Mouse (Mus musculus): ENCODE results near the gene Rbms3. TPM values are rescaled to one million over a fixed set of nuclear protein-coding genes. Genes with fewer than 3 reads are reported as not detected.

Rbms3 gene
- total and polyA plus RNA-seq, 3 experiments: not detected

DNA sequence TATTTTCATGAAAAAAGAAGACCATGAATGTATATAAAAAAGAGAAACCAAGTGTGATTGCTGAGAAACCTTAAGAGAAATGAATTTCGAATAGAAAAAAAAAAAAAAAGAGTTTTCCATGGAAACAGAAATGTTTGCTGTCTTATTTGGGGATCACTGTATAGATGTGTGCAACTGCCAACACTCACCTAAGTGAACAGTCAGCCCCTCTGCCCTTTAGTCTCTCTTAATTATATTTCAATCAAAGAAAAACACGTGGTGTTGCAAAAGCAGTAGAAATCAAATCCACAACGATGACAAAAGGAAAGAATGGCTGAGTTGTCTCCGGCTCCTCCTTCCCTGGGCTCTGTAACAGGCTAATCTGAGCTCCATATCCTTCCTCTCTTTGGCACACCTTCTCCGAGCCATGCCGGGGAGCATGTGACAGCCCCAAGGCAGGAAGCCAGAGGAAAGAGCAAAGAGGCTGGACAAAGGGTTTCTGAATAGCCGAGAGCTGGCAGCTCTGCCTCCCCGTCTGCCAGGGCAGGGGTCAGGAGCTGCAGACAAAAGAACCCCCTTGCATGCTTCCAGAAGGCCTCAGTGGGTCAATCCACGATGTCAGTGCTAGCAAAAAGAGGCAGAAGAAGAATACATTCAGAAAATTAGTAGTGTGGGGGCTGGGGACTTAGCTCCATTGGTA is 272.8 kb downstream of the Rbms3 start:
- Histone ChIP-seq H3K36me3 (replicated peaks in 1 of 2; ENCODE audit: control insufficient read depth in 1 of 2, insufficient read depth in 1 of 2, low read length in 1 of 2) (no peaks in the 10 kb centered on the region), H3K4me3 (replicated peaks in 1 of 3; ENCODE audit: low read depth in 2 of 3, low read length in 2 of 3, poor library complexity in 1 of 3) (no peak overlapping the region), H3K4me1 (ENCODE audit: control insufficient read depth in 1 of 2, insufficient read depth in 2 of 2) (no peaks in the 10 kb centered on the region), H3K79me2 (replicated peaks; ENCODE audit: control insufficient read depth, extremely low read depth, insufficient read depth, poor library complexity, severe bottlenecking) (no peaks in the 10 kb centered on the region), H3K4me2 (ENCODE audit: insufficient read depth, low read depth, poor library complexity, severe bottlenecking) (no peak overlapping the region), H3K9ac (ENCODE audit: insufficient read depth, low read depth) (no peak overlapping the region), H3K27me3 (replicated peaks) (no peaks in the 10 kb centered on the region), H3K9me3 (replicated peaks; ENCODE audit: low read length) (peaks cover 75% of the 10 kb centered on the region), H3K27ac (ENCODE audit: insufficient read depth, low read depth) (no peak overlapping the region)
- TF ChIP-seq NRF1 (IDR thresholded peaks at IDR 0.05; ENCODE audit: low read depth, low read length) (no peak), MAZ (IDR thresholded peaks at IDR 0.05; ENCODE audit: low read depth, low read length) (no peak), ETS1 (conservative IDR thresholded peaks at IDR 0.05; ENCODE audit: low read depth, low read length) (no peak), ZC3H11A (IDR thresholded peaks at IDR 0.05; ENCODE audit: low read depth, low read length) (no peak), EP300 (IDR thresholded peaks at IDR 0.05; ENCODE audit: low read length) (no peak), MAFK (IDR thresholded peaks at IDR 0.05; ENCODE audit: insufficient replicate concordance, low read length) (no peak), PAX5 (IDR thresholded peaks at IDR 0.05; ENCODE audit: low read length) (no peak), CHD1 (IDR thresholded peaks at IDR 0.05; ENCODE audit: low read depth, low read length) (no peak), POLR2AphosphoS2 (IDR thresholded peaks at IDR 0.05; ENCODE audit: low read depth, low read length) (no peak), SIN3A (IDR thresholded peaks at IDR 0.05; ENCODE audit: low read length) (no peak), TBP (conservative IDR thresholded peaks at IDR 0.05; ENCODE audit: low read depth, low read length) (no peak)
- dilution Hi-C loops (cut with MboI; ENCODE audit: extremely low pct_ligation_motif_present, extremely low pct_unique_long_range_greater_than_20kb, low sequenced_read_pairs): no loop called here
- in situ Hi-C loops (cut with MboI; ENCODE audit: low pct_ligation_motif_present, low pct_unique_long_range_greater_than_20kb, low sequenced_read_pairs): no loop called here
- DNase-seq (ENCODE audit: extremely low read depth): no peak

DNA sequence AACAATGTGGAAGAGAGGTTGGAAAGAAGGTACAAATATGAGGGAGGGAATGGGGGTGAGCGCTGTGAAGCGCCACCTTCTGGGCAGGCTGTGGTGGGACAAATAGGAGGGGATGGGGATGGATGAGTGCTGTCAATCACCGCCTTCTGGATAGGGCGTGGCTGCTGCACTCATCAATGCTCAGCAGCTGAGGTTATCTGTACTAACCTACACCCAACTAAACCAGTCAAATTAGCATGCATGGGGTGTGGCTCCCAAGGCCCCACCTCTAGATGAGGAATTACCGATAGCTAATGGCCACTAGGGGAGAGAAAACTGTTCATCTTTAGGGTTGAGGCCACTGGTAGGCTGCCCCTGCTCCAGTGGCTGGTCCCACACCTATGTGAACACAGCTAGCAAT is 274.2 kb downstream of the Rbms3 start:
- Histone ChIP-seq H3K36me3 (replicated peaks in 1 of 2; ENCODE audit: control insufficient read depth in 1 of 2, insufficient read depth in 1 of 2, low read length in 1 of 2) (no peaks in the 10 kb centered on the region), H3K9me3 (replicated peaks; ENCODE audit: low read length) (peaks cover 77% of the 10 kb centered on the region), H3K4me1 (ENCODE audit: control insufficient read depth in 1 of 2, insufficient read depth in 2 of 2) (no peaks in the 10 kb centered on the region), H3K9ac (ENCODE audit: insufficient read depth, low read depth) (no peak overlapping the region), H3K4me3 (replicated peaks in 1 of 3; ENCODE audit: low read depth in 2 of 3, low read length in 2 of 3, poor library complexity in 1 of 3) (no peak overlapping the region), H3K4me2 (ENCODE audit: insufficient read depth, low read depth, poor library complexity, severe bottlenecking) (no peak overlapping the region), H3K79me2 (replicated peaks; ENCODE audit: control insufficient read depth, extremely low read depth, insufficient read depth, poor library complexity, severe bottlenecking) (no peaks in the 10 kb centered on the region), H3K27me3 (replicated peaks) (no peaks in the 10 kb centered on the region), H3K27ac (ENCODE audit: insufficient read depth, low read depth) (no peak overlapping the region)
- DNase-seq (ENCODE audit: extremely low read depth): no peak
- dilution Hi-C loops (cut with MboI; ENCODE audit: extremely low pct_ligation_motif_present, extremely low pct_unique_long_range_greater_than_20kb, low sequenced_read_pairs): no loop called here
- no peak for TF ChIP-seq JUND (conservative IDR thresholded peaks at IDR 0.05; ENCODE audit: low read depth, low read length)
- TF ChIP-seq POLR2AphosphoS2 (IDR thresholded peaks at IDR 0.05; ENCODE audit: low read depth, low read length): no peak
- no peak for TF ChIP-seq JUN (IDR thresholded peaks at IDR 0.05; ENCODE audit: insufficient read depth, low read depth, low read length)
- TF ChIP-seq EP300 (IDR thresholded peaks at IDR 0.05; ENCODE audit: low read length): no peak
- in situ Hi-C loops (cut with MboI; ENCODE audit: low pct_ligation_motif_present, low pct_unique_long_range_greater_than_20kb, low sequenced_read_pairs): no loop called here

DNA sequence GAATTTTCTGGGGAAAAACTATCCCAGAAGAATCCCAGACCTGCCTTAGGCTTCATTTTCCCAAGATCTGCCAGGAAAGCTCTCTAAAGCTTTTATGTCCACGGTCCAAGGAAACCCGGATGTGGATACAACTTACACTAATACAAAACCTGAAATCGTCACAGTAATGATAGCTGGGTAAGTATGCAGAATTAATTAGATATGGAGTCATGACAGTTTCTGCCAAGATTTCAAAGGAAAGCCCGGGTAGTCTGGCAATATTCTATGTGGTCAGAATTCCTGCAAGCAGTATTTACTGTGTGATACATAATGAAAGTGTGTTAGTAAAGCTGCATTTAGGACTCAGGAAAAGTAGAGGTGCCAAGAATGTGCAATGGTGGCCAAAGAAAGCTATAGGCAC is 287.4 kb downstream of the Rbms3 start:
- Histone ChIP-seq H3K36me3 (replicated peaks in 1 of 2; ENCODE audit: control insufficient read depth in 1 of 2, insufficient read depth in 1 of 2, low read length in 1 of 2) (no peaks in the 10 kb centered on the region), H3K4me1 (ENCODE audit: control insufficient read depth in 1 of 2, insufficient read depth in 2 of 2) (no peaks in the 10 kb centered on the region), H3K9me3 (replicated peaks; ENCODE audit: low read length) (peaks cover 62% of the 10 kb centered on the region), H3K27me3 (replicated peaks) (no peaks in the 10 kb centered on the region), H3K4me3 (replicated peaks in 1 of 3; ENCODE audit: low read depth in 2 of 3, low read length in 2 of 3, poor library complexity in 1 of 3) (no peak overlapping the region), H3K4me2 (ENCODE audit: insufficient read depth, low read depth, poor library complexity, severe bottlenecking) (no peak overlapping the region), H3K27ac (ENCODE audit: insufficient read depth, low read depth) (no peak overlapping the region), H3K79me2 (replicated peaks; ENCODE audit: control insufficient read depth, extremely low read depth, insufficient read depth, poor library complexity, severe bottlenecking) (no peaks in the 10 kb centered on the region), H3K9ac (ENCODE audit: insufficient read depth, low read depth) (no peak overlapping the region)
- in situ Hi-C loops (cut with MboI; ENCODE audit: low pct_ligation_motif_present, low pct_unique_long_range_greater_than_20kb, low sequenced_read_pairs) (no loop called here), dilution Hi-C loops (cut with MboI; ENCODE audit: extremely low pct_ligation_motif_present, extremely low pct_unique_long_range_greater_than_20kb, low sequenced_read_pairs) (no loop called here)
- DNase-seq (ENCODE audit: extremely low read depth): no peak
- no peak for TF ChIP-seq RCOR1 (conservative IDR thresholded peaks at IDR 0.05; ENCODE audit: low read depth, low read length)
- no peak for TF ChIP-seq CHD2 (IDR thresholded peaks at IDR 0.05; ENCODE audit: low read length)
- no peak for TF ChIP-seq TCF12 (IDR thresholded peaks at IDR 0.05; ENCODE audit: low read depth, low read length)
- no peak for TF ChIP-seq CTCF (conservative IDR thresholded peaks at IDR 0.05 in 1 of 2, IDR thresholded peaks at IDR 0.05 in 1 of 2; ENCODE audit: low read depth in 2 of 2, low read length in 2 of 2)
- TF ChIP-seq KAT2A (IDR thresholded peaks at IDR 0.05; ENCODE audit: insufficient replicate concordance, low read length): no peak
- TF ChIP-seq USF1 (IDR thresholded peaks at IDR 0.05; ENCODE audit: low read depth, low read length): no peak
- TF ChIP-seq EP300 (IDR thresholded peaks at IDR 0.05; ENCODE audit: low read length): no peak
- no peak for TF ChIP-seq PAX5 (IDR thresholded peaks at IDR 0.05; ENCODE audit: low read length)
- TF ChIP-seq ZC3H11A (IDR thresholded peaks at IDR 0.05; ENCODE audit: low read depth, low read length): no peak
- TF ChIP-seq JUND (conservative IDR thresholded peaks at IDR 0.05; ENCODE audit: low read depth, low read length): no peak
- no peak for TF ChIP-seq JUN (IDR thresholded peaks at IDR 0.05; ENCODE audit: insufficient read depth, low read depth, low read length)
- TF ChIP-seq MAZ (IDR thresholded peaks at IDR 0.05; ENCODE audit: low read depth, low read length): no peak
- TF ChIP-seq USF2 (conservative IDR thresholded peaks at IDR 0.05; ENCODE audit: low read depth, low read length): no peak
- TF ChIP-seq ETS1 (conservative IDR thresholded peaks at IDR 0.05; ENCODE audit: low read depth, low read length): no peak
- TF ChIP-seq MAX (IDR thresholded peaks at IDR 0.05; ENCODE audit: low read length): no peak
- TF ChIP-seq SMC3 (IDR thresholded peaks at IDR 0.05; ENCODE audit: low read depth, low read length): no peak
- no peak for TF ChIP-seq BHLHE40 (IDR thresholded peaks at IDR 0.05; ENCODE audit: low read depth, low read length)
- TF ChIP-seq POLR2AphosphoS2 (IDR thresholded peaks at IDR 0.05; ENCODE audit: low read depth, low read length): no peak
